Mouse (Mus musculus) gastrocnemius, postnatal 25 days (tissue): ENCODE results near the gene Trap1a. TPM values are rescaled to one million over a fixed set of nuclear protein-coding genes. Genes with fewer than 3 reads are reported as not detected.
"Not testable (repeated sequence)": the region's sequence is repeated elsewhere in the genome, so short reads cannot be mapped to it uniquely, and the experiment has no call there.

Experiments
- DNase-seq: peaks from one replicate; pipeline ENCODE4 v3.0.0; 2022
- long read RNA-seq, 2 experiments: library from polyadenylated mRNA; stranded (forward); transcript quantifications; one replicate each; pipeline ENCODE4 v2.0.0; 2021
- total RNA-seq, 2 experiments: library from RNA; stranded (reverse); gene quantifications; 1 replicate in 1 of 2; 2 replicates in 1 of 2; pipeline ENCODE4 v1.2.3; 2021

Trap1a gene
- not detected for total RNA-seq
- long read RNA-seq, experiment 1: 0 reads
- long read RNA-seq, experiment 2: 0 reads

DNA sequence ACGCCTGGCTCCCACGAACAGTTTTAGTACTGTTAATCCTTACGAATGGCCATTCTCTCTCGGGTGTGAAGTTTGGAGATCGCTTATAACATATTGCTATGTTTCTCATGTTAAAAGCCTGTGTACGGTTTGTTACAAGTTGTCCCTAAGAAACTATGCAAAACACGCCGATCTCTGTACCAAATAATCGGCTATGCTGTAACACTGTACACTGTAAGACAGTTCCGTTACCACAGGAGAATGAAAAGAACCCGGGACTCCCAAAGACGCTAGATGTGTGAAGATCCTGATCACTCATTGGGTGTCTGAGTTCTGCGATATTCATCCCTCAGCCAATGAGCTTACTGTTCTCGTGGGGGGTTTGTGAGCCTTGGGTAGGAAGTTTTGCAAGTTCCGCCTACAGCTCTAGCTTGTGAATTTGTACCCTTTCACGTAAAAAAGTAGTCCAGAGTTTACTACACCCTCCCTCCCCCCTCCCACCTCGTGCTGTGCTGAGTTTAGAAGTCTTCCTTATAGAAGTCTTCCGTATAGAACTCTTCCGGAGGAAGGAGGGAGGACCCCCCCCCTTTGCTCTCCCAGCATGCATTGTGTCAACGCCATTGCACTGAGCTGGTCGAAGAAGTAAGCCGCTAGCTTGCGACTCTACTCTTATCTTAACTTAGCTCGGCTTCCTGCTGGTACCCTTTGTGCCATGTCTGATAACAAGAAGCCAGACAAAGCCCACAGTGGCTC, at the start of gene Trap1a:
Gene Trap1a (plus strand): TSS at position 421 of the 732 bp plus-strand sequence.
- DNase-seq: no peak

DNA sequence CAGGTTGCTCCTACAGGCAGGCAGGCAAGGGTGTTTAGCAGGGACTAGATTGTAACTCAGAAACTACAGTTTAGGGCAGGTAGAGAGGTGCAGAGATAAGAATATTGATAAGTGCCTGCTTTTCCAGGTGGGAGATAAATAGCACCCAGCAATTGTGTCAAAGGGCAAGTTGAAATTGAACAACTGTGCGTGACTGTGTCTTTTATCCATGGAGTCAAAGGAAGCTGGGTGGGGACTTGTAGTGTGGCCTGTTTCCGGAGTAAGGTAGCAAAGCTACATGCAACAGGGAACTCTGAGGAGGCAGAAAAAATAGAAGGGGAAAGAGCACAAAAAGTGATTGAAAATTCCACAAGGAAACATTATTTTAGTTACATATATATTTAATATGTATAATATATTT, 40.4 kb upstream of the Trap1a start:
- DNase-seq: no peak

DNA sequence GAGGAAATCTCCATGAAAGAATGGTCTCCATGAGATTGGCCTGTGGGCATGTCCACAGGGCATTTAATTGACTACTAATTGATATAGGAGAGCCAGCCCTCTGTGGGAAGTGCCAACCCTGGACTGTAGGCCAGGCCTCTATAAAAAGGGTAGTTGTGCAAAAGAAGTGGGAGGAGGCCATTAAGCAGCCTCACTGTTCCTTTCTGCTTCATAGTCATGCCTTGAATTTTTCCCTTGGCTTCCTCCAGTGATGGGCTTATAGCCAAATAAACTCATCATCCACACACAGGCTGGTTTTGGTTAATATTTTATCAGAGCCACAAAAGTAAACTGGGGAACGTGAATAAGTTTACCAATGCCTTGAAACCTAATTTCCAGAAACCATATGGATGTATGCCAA, 38.2 kb upstream of the Trap1a start:
- DNase-seq: no peak

DNA sequence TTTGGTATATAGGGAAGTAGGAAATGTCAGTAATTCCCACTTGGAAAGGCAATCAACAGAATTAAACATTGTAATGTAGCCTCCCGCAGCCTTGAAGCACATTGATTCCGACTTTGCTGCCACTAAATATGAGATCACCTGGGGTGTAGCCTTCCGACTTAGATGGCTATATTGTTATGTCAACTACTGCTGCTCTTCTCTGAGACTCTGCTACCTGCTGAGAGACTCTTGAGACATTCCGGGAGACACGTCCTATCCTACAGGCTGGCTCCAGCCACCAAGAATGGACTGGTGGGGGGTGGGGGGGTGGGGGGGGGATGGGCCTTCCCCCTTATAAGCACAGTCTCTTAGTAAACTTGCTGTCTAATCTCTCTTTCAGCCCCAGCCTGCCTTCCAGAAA, 16.1 kb upstream of the Trap1a start:
- not testable (repeated sequence) for DNase-seq

DNA sequence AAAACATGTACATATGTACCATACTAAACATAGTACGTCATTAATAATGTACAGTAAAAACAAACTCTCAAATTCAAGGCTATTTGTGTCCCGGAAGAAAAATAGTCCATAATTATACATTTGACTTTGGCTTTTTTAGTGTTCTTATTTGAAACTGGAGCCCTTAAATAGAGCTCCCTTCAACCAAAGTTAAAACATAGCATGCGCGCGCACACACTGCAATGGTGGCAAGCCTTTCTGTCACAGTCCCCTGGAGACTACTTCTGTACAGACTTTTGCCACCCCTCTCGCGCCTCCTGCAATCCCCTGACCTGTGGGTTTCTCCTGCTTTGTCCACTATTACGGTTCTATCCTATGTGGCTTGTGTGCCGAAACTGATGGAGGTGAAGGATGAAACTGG, 900 bp upstream of the Trap1a start:
- DNase-seq: no peak

DNA sequence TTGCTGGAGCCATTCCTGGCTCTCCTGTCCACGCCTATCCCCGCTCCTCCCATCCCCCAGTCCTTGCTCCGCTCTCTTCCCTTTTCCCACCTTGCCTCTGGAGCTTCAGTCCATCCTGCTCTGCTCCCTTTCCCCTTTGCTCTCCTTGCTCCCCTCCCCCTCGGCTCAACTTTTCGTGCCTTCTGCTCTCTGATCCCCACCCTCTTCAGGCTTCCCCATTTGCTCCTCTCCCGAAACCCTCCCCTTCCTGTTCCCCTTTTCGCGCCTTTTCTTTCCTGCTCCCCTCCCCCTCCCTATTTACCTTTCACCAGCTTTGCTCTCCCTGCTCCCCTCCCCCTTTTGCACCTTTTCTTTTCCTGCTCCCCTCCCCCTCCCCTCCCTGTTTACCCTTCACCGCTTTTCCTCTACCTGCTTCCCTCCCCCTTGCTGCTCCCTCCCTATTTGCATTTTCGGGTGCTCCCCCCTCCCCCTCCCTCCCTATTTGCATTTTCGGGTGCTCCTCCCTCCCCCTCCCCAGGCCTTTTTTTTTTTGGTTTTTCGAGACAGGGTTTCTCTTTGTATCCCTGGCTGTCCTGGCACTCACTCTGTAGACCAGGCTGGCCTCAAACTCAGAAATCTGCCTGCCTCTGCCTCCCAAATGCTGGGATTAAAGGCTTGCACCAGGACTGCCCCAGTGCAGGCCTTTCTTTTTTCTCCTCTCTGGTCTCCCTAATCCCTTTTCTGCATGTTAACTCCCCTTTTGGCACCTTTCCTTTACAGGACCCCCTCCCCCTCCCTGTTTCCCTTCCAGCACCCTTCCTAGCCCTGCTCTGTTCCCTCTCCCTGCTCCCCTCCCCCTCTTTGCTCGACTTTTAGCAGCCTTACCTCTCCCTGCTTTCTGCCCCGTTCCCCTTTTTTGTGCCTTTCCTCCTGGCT, 1.3 kb downstream of the Trap1a start:
- no peak for DNase-seq

DNA sequence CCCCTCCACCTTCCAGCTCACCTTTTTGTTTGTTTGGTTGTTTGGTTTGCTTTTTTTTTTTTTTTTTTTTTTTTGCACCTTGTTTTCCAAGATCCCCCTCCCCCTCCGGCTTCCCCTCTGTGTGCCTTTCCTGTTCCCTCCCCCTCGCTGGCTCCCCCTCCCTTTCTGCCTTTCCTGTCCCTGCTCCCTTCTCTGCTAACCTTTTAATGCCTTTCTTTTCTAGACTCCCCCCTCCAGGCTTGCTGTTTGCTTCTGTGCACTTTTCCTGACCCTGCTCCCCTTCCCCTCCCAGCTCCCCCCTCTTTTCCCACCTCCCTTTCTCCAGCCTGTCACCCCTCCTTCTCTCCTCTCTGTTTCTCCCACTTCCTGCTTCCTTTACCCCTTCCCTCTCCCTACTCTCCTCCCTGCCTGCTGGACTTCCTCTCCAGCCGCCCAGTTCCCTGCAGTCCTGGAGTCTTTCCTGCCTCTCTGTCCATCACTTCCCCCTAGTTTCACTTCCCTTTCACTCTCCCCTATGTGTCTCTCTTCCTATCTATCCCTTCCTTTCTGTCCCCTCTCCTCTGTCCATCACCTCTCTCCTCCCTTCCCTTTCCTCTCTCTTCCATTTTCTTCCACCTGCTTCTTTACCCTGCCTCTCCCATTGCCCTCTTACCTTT, 2.1 kb downstream of the Trap1a start:
- no peak for DNase-seq

DNA sequence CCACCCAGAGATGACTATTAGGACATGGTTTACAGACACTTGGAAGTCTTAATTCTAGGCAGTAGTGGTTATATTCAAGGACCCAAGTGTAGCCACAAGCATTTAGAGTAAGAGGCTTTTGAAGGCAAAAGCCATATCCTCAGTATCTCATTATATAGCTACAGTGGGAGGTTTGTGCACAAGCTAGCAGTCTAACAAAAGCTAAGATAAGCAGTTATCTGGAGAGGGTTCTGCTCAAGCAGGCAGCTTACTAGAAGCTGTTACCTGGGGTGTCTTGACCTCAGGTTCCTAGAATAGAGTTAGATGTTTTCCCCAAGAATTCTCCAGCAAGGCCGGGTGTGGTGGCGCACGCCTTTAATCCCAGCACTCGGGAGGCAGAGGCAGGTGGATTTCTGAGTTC, 6.1 kb downstream of the Trap1a start:
- DNase-seq: no peak

DNA sequence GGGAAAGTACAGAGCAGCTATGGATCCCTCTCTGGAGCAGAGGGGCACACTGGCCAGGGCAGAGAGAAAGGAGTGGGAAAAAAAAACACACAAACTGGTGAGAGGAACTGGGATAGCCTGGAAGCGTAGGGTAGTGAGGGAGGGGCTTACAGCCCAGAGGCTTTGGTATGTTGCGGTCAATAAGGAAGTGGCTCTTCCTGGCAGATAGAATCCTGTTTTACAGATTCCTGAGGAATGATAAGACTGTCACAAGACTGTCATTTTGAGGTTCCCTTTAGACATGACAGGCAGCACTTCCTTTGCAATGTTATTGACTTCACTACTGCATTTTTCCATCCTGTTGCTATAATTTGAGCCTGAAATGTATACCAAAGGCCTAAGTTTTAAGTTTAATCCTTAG, 7.7 kb downstream of the Trap1a start:
- DNase-seq: no peak

DNA sequence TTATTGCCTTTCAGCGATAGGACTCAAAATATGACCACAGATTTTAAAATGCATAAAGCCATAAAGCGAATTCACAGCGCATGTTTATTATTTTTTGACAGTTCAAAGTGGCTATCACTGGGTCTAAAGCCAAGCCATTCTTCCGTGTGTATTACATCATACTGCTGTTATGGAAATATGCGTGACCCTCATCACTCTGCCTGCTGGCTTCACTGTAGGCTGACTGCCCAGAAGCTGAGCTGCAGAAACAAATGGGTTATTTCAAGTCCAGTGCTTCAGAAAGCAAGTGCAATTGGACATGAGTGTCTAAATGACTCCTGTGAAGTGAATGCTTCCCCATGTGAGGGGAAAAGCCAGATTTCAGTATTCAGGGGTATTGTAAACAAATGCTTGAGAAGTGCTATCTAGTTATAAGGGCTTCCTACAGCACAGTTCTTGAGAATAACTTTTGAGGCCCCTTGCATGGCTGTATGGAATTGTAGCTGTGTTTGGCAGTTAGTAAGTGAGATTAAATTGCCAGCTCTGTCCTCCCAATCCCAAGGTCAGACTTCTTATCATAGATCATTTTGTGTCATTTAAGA, 18.8 kb downstream of the Trap1a start:
- DNase-seq: no peak

DNA sequence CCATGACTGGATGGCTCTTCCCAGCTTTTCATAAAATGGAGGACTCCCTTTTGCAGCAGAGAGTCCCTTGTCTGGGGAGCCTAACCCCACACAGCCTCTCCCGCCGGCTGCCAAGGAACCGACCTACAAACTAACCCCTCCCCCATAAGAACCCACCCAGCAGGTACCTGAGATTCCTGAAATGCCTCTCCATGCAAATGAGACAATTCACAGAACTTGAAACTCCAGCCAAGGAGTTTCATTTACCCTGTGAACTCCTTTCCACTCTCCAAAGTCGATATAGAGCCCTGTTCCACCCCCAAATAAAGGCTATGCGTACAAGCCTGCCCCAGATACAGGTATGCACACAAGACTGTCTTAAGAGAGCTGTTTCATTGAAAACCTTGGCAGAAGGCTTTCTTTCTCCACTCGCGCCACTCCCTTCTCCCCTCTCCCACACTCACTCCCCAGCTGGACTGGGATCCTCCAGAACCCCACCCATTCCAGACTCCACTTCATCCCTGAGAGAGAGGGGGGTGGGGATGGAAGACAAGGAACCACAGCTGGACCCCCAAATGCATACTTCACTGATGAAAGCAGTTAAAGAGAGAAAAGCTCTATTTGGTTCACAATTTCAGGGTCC, 24.3 kb downstream of the Trap1a start:
- no peak for DNase-seq

DNA sequence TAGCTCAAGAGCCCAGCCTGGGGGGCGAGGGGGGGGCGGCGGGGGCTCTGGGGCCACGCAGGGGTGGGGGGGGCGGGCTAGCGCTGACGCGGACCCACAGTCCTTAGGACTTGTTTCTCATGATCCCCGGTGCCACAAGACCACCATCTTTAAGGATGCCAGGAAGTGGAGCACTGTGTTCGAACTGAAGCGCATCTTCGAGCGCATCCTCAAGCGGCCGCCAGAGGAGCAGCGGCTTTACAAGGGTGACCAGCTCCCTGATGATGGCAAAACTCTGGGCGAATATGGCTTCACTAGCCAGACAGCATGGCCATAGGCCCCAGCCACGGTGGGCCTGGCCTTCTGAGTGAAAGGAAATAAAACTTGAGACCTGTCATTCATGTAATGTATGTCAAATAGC, 24.9 kb downstream of the Trap1a start:
- DNase-seq: no peak

DNA sequence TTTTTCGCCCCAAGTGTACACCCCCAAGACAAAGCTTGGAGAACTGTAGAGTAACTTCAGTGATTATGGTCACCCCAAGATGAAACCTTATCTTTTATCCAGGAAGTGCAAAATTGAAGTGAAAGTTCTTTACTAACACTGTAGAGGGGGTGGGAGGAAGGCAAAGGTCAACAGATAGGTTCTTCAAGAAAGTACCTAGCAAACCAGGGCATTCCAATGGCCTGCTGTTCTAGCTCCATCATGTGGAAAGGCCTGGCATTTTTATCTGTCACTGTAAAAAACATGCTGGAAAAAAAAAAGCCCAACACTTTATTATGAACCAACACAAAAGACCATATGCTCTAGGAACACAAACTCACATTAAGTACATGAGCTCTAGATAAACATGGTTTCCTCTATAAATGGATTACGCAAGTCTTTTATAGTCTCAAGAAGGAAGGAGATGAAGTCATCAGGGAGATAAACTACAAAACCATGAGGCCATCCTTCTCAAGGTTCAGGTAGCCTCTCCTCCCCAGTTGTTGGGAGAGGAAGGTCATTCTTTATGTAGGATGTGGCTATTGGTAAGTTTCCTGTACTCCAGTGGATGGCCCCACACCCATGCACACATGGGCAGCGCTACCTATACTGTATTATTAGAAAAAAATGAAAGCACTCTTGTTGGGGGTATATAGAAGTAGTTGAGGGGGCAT, 33.5 kb downstream of the Trap1a start:
- DNase-seq: no peak

DNA sequence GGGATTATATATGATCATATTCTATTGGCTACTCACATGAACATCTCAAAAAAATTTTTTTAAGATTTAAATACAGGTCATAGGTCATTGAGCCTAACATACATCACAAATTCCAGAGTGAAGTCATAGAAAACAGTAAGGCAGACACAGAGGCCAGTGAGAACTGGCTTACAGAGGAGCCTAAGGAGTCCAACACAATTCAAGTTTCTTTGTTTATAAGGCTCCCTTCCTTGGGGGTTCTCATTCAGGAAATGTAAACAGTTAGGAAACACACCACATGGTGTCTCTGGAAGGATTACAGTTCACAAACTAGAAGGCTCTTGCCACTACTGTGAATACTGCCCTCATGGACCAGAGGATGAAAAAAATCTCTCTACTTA, 34.0 kb downstream of the Trap1a start:
- DNase-seq: no peak

DNA sequence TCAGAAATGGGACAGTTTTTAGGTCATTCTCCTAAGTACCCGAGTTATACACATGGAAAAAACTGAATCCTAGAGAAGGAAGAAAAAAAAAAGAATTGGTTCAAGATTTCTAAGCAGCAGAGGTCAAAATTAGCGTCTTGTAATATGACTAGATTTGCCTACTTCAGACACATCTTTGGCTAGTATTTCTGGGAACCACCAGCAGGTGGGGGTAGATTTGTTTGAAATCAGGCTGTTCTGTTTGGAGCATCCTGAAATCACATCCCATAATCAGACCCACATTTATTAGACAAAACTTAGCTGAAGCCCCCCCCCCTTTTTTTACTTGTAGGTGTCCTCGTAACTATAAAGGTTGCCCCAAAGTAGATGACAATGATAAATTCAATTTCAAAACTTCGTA, 35.6 kb downstream of the Trap1a start:
- DNase-seq: no peak

DNA sequence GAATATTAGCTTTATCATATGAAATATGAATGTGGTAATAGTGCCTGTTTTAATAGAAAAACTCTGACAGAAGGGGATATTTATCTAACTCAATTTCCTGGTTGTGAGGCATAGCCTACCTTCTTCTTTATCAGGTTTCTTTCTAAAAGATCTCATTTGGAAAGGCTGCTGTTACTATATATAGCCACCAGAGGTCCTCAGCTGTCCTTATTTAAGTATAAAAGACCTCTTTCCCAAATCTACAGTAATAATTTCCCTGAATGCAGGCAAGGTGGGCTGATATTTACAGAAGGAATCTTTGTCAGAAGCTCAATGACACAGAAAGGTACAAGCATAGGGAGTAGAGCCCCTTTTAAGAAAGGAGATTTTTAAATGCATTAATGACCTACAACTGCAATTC, 39.2 kb downstream of the Trap1a start:
- DNase-seq: no peak

Other genes with a start within 250 kb of the Trap1a start
- not detected for gene Serpina7, start 248.4 kb upstream of the Trap1a start, total RNA-seq
- not detected for gene 4930513O06Rik, start 247.4 kb upstream of the Trap1a start, total RNA-seq
- gene 4933428M09Rik, start 154.5 kb upstream of the Trap1a start, total RNA-seq: not detected
- gene Mum1l1, start 123.6 kb upstream of the Trap1a start, total RNA-seq: 1 to 10 TPM; 4.8 to 6.0 TPM
- gene D330045A20Rik, start 146.7 kb downstream of the Trap1a start, total RNA-seq: not detected
- 10 to 100 TPM; 16.8 to 17.1 TPM for gene Rnf128, start 229.6 kb downstream of the Trap1a start, total RNA-seq